Mouse (Mus musculus) limb, embryonic 10.5 days (tissue): ENCODE results near the gene Ndufb6. TPM values are rescaled to one million over a fixed set of nuclear protein-coding genes. Genes with fewer than 3 reads are reported as not detected.
A peak's percentile ranks its signal among the peaks of the same experiment; 100 is the strongest.
"Not testable (repeated sequence)": the region's sequence is repeated elsewhere in the genome, so short reads cannot be mapped to it uniquely, and the experiment has no call there.

Experiments
- DNase-seq: peaks from one replicate; pipeline ENCODE4 v3.0.0-alpha.2; 2017; ENCODE audit warnings: low spot score
- H3K27ac ChIP-seq: fragments of 300-500 bp; sonication (generic); 2 replicates; pipeline ENCODE4 v1.5.1; 2016; ENCODE audit warnings: mild to moderate bottlenecking
- H3K27me3 ChIP-seq: fragments of 300-500 bp; sonication (generic); 2 replicates; pipeline ENCODE4 v1.6.1; 2016; ENCODE audit warnings: low read depth, mild to moderate bottlenecking; ENCODE audit not compliant: poor library complexity, severe bottlenecking
- H3K36me3 ChIP-seq: fragments of 300-500 bp; sonication (generic); 2 replicates; pipeline ENCODE4 v1.6.1; 2016; ENCODE audit warnings: mild to moderate bottlenecking, moderate library complexity
- H3K4me1 ChIP-seq: fragments of 300-500 bp; sonication (generic); 2 replicates; pipeline ENCODE4 v1.6.1; 2016
- H3K4me3 ChIP-seq: fragments of 300-500 bp; sonication (generic); 2 replicates; pipeline ENCODE4 v1.5.1; 2016; ENCODE audit warnings: mild to moderate bottlenecking, moderate library complexity
- H3K9me3 ChIP-seq: fragments of 300-500 bp; sonication (generic); replicated peaks from 2 replicates; pipeline ENCODE4 v1.6.1; 2016; ENCODE audit warnings: mild to moderate bottlenecking
- WGBS: fragments of 180-500 bp; shearing (Covaris S2); methylation state at CpG from one replicate; pipeline ENCODE4 v1.1.7; 2016; 5-methylcytosine and 5-hydroxymethylcytosine counted together
- polyA plus RNA-seq: library from polyadenylated mRNA; unstranded; fragments of >200 nt; fragmentation: Nextera tagmentation; extraction: Ambion mirVana; gene quantifications from 2 replicates; pipeline ENCODE4 v1.2.1, GENCODE M21; 2016

Ndufb6 gene
- 321 and 322 TPM in 2 replicates for polyA plus RNA-seq

- peak; percentile 99 for DNase-seq
- under 1% methylated on average over 36 of the region's 36 CpGs for WGBS
- Histone ChIP-seq H3K27ac (peak within 1 kb of the TSS; percentile 86), H3K36me3 (peaks cover 23% of the 10 kb centered on the region), H3K27me3 (no peaks in the 10 kb centered on the region), H3K4me1 (peaks cover 10% of the 10 kb centered on the region), H3K9me3 (no peaks in the 10 kb centered on the region), H3K4me3 (peak within 1 kb of the TSS; percentile 85)
Observed at GRCm38 (mm10) chr4:40279276-40279900, at the start of gene Ndufb6. Ndufb6 (minus strand) TSS chr4:40279421.

GRCm38 (mm10) chr4:40327161-40327560 lies 47.9 kb upstream of the Ndufb6 start:
- Histone ChIP-seq H3K27ac (no peak overlapping the region), H3K4me1 (no peaks in the 10 kb centered on the region), H3K9me3 (no peaks in the 10 kb centered on the region), H3K36me3 (no peaks in the 10 kb centered on the region), H3K27me3 (no peaks in the 10 kb centered on the region), H3K4me3 (no peak overlapping the region)
- DNase-seq: no peak
- 94% methylated on average over 3 of the region's 3 CpGs for WGBS

- 87% methylated on average over 7 of the region's 7 CpGs for WGBS
- H3K27me3 ChIP-seq: no peaks in the 10 kb centered on the region
- H3K9me3 ChIP-seq: no peaks in the 10 kb centered on the region
- H3K4me1 ChIP-seq: no peaks in the 10 kb centered on the region
- H3K27ac ChIP-seq: no peak overlapping the region
- no peak for DNase-seq
- H3K4me3 ChIP-seq: no peak overlapping the region
- H3K36me3 ChIP-seq: no peaks in the 10 kb centered on the region
Observed at GRCm38 (mm10) chr4:40324620-40325019, 45.4 kb upstream of the Ndufb6 start.

- no peak overlapping the region for H3K27ac ChIP-seq
- no peak overlapping the region for H3K4me3 ChIP-seq
- 84% methylated on average over 3 of the region's 3 CpGs for WGBS
Observed at GRCm38 (mm10) chr4:40317404-40317803, 38.2 kb upstream of the Ndufb6 start.

GRCm38 (mm10) chr4:40313026-40313425 lies 33.8 kb upstream of the Ndufb6 start:
- DNase-seq: no peak
- 88% methylated on average over 6 of the region's 6 CpGs for WGBS
- H3K9me3 ChIP-seq: no peaks in the 10 kb centered on the region
- H3K4me3 ChIP-seq: no peak overlapping the region
- H3K36me3 ChIP-seq: no peaks in the 10 kb centered on the region
- H3K27me3 ChIP-seq: no peaks in the 10 kb centered on the region
- no peak overlapping the region for H3K27ac ChIP-seq
- no peaks in the 10 kb centered on the region for H3K4me1 ChIP-seq

More at GRCm38 (mm10) chr4:40317404-40317803, 38.2 kb upstream of the Ndufb6 start:
- Histone ChIP-seq H3K9me3 (no peaks in the 10 kb centered on the region), H3K4me1 (no peaks in the 10 kb centered on the region), H3K36me3 (no peaks in the 10 kb centered on the region), H3K27me3 (no peaks in the 10 kb centered on the region)
- no peak for DNase-seq

DNA sequence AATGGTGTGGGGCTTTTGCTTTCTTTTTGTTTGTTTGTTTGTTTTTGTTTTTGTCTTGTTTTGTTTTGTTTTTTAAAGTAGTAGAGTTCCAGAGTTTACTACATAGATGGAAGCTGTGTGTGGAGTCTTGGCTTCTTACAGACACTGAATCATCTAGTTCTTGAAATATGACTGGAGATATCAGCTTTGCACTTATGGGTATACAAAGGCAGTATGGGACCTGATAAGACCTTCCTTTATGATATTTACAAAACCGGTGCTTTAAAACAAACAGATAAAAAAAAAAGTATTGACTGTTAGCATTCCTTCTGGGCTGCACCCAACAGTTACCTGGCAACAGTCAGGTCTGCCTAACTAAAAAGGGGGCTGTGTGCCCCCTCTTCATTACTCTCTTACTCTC lies 33.0 kb upstream of the Ndufb6 start:
- Histone ChIP-seq H3K27me3 (no peaks in the 10 kb centered on the region), H3K36me3 (no peaks in the 10 kb centered on the region), H3K4me1 (no peaks in the 10 kb centered on the region), H3K27ac (no peak overlapping the region), H3K9me3 (no peaks in the 10 kb centered on the region), H3K4me3 (no peak overlapping the region)
- DNase-seq: no peak
- WGBS: 86% methylated on average over 1 of the region's 1 CpGs

GRCm38 (mm10) chr4:40310796-40311383 lies 31.7 kb upstream of the Ndufb6 start:
- H3K27ac ChIP-seq: no peak overlapping the region
- WGBS: 78% methylated on average over 11 of the region's 11 CpGs
- H3K9me3 ChIP-seq: no peaks in the 10 kb centered on the region
- no peaks in the 10 kb centered on the region for H3K27me3 ChIP-seq
- no peaks in the 10 kb centered on the region for H3K4me1 ChIP-seq
- DNase-seq: no peak
- H3K36me3 ChIP-seq: no peaks in the 10 kb centered on the region
- no peak overlapping the region for H3K4me3 ChIP-seq

GRCm38 (mm10) chr4:40309682-40310081 lies 30.5 kb upstream of the Ndufb6 start:
- Histone ChIP-seq H3K27ac (no peak overlapping the region), H3K4me3 (no peak overlapping the region), H3K4me1 (no peaks in the 10 kb centered on the region), H3K9me3 (no peaks in the 10 kb centered on the region), H3K27me3 (no peaks in the 10 kb centered on the region), H3K36me3 (no peaks in the 10 kb centered on the region)
- DNase-seq: no peak

DNA sequence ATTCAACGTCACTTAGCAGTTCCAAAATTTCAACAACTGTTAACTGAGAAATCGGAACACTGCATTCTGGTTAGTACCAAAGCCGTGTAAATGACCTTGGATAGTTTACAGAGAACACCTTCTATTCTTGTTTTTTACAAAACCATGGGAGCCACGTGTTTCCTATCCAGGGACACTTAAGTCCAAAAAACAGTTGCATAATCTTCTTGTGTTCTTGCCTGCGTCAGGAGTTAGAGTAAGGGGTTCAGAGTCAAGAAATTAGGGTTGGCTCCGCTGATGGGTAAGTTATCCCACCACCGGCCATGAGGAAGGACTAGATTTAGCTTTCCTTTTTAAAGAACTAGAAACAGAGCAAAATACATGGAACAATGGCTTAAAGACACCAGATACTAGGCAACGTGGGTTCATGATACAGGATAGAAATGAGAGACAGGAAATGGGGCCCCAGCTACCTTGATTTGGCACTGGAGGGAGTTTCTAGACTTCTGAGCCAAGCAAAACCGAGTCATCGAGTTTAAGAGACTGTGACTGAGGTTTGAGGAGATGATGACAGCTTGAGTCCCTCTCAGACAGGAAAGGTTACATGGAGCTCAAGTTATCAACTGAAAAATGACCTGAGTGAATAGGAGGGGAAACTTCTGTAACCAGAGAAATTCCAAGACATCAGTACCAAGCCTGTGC lies 23.4 kb upstream of the Ndufb6 start:
- Histone ChIP-seq H3K4me1 (no peaks in the 10 kb centered on the region), H3K27ac (no peak overlapping the region), H3K27me3 (peaks cover 7% of the 10 kb centered on the region; the same call in 1 of the 2 replicates), H3K36me3 (no peaks in the 10 kb centered on the region), H3K9me3 (no peaks in the 10 kb centered on the region), H3K4me3 (no peak overlapping the region)
- DNase-seq: no peak
- 81% methylated on average over 10 of the region's 10 CpGs for WGBS

GRCm38 (mm10) chr4:40301076-40301789 lies 22.0 kb upstream of the Ndufb6 start:
- peaks cover 7% of the 10 kb centered on the region; the same call in 1 of the 2 replicates for H3K27me3 ChIP-seq
- H3K9me3 ChIP-seq: no peaks in the 10 kb centered on the region
- no peaks in the 10 kb centered on the region for H3K4me1 ChIP-seq
- peak; percentile 82 for DNase-seq
- H3K27ac ChIP-seq: no peak overlapping the region
- peak overlapping the region; percentile 24; the same call in 1 of the 2 replicates for H3K4me3 ChIP-seq
- WGBS: 16% methylated on average over 16 of the region's 16 CpGs
- H3K36me3 ChIP-seq: no peaks in the 10 kb centered on the region

DNA sequence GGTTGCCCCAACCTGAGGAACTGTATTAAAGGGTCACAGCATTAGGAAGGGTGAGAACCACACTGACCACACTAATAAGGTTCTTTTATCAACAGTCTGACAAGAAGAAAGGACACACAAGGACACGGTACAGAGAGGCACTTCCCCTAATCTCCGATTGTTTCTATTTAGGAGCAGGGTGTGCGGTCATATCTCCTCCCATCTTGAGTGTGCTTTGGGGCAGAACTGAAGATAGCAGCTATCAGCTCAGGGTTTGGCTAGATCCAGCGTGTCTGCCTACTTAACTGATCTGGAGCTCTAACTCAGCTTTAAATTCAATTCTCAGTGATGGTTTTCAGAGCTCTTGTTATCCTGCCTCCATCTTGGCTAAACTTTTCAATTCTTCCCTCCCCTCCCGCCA lies 19.9 kb upstream of the Ndufb6 start:
- Histone ChIP-seq H3K36me3 (no peaks in the 10 kb centered on the region), H3K27me3 (peaks cover 7% of the 10 kb centered on the region; the same call in 1 of the 2 replicates), H3K4me3 (no peak overlapping the region), H3K4me1 (no peaks in the 10 kb centered on the region), H3K27ac (no peak overlapping the region), H3K9me3 (no peaks in the 10 kb centered on the region; the same call in 1 of the 2 replicates)
- 81% methylated on average over 5 of the region's 5 CpGs for WGBS
- no peak for DNase-seq

DNA sequence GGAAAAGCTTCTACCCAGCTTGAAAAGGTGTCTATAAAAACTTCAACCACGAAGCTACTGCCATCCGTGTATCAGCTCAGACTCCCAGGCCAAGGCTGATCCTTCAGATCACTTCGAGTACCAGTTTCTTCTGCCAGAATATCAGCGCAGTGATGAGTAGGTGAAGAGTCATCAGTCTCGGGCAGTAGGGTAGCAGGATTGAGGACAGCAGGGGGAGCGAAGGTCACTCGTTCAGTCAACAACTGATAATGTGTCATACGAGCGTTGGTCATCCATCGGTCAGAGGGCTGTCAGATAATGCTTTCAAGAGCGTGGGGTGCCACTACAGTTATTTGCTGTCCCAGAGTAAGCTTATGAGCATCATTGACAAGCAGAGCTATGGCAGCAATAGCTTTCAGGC lies 12.3 kb upstream of the Ndufb6 start:
- H3K27me3 ChIP-seq, H3K4me3 ChIP-seq, H3K36me3 ChIP-seq, H3K4me1 ChIP-seq, H3K27ac ChIP-seq, H3K9me3 ChIP-seq, DNase-seq: not testable (repeated sequence)
- 94% methylated on average over 11 of the region's 11 CpGs for WGBS

DNA sequence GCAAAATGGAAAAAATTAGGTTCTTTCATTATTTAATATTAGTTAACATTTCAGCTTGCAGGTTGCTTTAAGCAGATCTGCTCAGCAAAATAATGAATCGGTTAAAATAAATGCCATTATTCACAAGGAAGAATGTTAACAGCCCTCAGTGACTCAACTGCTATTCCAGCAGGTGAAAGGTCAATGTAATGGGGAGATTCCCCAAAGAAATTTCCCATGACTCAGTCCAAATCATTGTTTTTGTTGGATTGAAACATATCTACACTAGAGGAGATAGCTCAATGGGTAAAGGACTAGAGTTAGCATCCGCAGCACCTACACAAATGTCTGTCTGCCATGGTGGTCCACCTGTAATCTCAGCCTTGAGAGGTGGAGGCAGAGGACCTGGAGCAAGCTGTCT lies 9.8 kb upstream of the Ndufb6 start:
- Histone ChIP-seq H3K27ac (no peak overlapping the region), H3K27me3 (no peaks in the 10 kb centered on the region), H3K4me1 (no peaks in the 10 kb centered on the region), H3K36me3 (no peaks in the 10 kb centered on the region), H3K4me3 (no peak overlapping the region), H3K9me3 (no peaks in the 10 kb centered on the region; the same call in 1 of the 2 replicates)
- 95% methylated on average over 2 of the region's 2 CpGs for WGBS
- DNase-seq: no peak
